Mouse (Mus musculus): ENCODE measurements around the gene Flnb.

Flnb gene

DNA sequence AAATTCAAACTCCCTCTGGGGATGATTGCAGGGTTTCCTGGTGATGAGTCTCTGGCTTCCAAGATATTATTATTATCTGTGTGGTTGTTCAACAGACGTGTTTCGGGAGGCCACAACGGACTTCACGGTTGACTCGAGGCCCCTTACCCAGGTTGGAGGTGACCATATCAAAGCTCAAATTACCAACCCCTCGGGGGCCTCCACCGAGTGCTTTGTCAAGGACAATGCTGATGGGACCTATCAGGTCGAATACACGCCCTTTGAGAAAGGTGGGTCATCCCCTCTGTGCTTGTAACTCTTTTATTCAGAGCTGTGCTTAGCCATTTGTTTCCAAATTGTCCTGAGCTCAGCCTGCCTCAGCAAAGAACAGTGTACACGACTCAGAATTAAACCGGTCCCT is 89.3 kb downstream of the Flnb start:
- DNase-seq = no peak

DNA sequence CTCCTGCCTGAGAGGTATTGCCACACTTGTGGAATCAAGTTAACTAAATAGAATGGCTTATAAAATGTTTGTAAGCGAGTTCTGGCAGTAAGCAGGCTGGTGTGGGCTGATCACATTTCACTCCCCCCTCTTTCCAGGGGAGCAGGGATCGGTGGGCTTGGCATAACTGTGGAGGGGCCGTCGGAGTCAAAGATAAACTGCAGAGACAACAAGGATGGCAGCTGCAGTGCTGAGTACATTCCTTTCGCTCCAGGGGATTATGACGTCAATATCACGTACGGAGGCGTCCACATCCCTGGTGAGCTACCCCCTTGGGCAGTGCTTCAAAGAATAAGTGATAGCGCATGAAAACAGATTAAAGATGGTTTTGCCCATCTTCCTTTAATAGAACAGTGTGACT is 91.7 kb downstream of the Flnb start:
- DNase-seq = no peak

DNA sequence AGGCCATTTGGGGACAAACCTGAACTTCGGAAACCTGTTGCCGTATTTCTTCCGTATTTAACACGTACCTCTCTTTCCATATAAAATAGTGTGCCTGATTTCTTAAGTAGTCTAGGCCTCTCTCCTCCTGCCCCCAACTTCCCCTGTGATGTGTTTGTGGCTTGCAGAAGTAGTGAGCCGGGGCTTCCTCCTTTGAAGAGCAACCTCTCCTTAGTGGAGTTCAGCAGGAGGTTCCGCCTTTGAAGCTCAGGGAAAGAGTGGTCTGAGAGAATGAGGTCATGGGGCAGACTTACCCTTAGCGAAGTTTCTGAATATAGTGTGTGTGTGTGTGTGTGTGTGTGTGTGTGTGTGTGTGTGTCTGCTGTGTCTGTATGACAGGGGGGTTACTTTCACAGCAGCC is 96.1 kb downstream of the Flnb start:
- DNase-seq = peak; percentile 23

DNA sequence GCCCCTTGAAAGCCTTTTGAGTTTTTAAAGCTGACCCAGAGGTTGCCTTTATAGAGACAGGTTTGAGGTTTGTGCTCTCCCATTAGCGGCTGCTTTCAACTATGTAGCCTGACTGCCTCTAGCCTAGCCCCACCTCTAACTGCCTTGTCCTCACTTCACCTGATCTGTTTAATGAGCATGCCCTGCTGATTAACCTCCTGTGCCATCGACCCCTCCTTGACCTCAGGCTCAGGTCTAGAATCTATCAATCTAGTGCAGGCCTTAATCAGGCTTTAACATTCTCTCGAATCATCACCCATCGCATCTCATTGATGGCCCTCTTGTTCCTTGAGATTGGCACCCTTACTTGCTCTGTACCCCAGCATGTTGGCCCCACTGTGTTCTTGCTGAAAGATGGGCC is 96.7 kb downstream of the Flnb start:
- DNase-seq = no peak

DNA sequence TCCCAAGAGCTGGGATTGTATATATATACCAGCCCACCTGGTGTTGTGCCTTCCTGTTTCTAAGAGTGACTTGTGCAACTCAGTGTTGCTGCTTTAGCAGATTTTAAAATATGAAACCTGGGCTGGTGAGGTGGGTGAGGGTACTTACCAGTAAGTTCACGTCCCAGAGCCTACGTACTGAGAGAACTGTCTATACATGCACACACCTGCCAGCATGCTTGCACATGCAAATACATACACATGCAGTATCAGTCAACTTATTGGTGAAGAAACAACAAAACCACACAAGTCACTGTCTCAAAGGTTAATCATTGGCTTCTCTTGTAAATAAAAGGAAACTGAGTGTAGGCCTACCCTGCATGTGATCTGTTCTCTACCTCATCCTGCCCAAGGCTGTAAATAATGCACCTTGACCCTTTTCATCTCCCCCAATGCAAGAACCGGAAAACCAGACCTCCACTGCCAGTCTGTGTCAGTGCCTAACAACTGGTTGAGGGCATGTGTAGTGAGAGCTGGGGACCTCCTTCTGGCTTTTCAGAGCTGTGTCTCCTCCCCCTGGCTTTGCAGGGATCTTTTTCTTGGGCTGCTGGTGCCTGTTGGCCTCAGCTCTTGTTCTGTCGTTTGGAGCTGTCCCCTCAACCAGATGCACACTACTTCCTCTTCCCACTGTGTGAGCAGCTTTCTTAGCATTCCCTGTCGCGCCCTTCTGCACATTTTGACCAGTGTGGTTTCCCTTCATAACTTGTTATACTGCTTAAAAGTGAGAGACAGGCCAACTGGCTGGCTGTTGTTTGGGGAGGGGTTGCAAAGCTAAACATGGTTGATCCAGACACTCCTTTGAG is 100.6 kb downstream of the Flnb start:
- DNase-seq = peak; percentile 19

DNA sequence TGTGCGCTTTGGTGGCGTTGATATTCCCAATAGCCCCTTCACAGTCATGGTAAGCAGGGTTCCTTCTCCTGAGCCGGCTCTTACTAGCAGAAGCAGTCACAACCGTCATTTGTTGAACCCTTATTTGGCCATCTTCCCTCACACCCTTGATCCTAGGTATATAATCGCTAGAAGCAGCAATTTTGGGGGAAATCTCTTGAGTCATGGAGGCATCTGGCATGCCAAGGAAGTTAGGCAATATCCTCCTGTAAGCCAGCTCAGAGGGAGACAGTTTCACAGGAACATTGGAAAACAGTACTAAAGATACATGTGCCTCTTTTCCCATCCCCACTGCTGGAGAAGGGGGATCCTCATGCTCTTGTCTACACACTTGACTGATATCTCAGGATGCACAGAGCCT is 101.6 kb downstream of the Flnb start:
- DNase-seq = no peak

DNA sequence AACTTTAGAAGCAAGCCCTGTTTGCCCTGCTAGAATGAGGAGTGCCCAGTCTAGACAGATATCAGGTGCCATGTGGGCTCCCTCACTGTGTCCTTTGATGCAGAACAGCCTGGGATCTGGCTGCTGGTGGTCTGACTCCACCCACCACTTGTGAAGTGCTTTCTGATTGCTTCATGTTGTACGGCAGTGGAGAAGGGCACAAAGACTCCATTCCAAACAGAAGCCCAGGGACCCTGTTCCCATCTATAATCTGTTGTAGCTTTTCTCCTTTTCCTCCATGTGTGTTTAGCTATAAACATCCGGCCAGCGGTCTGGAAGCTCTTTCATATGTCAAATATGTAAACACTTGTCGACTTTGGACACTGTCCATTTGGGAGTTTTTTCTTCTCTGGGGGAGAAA is 102.2 kb downstream of the Flnb start:
- DNase-seq = peak; percentile 67

DNA sequence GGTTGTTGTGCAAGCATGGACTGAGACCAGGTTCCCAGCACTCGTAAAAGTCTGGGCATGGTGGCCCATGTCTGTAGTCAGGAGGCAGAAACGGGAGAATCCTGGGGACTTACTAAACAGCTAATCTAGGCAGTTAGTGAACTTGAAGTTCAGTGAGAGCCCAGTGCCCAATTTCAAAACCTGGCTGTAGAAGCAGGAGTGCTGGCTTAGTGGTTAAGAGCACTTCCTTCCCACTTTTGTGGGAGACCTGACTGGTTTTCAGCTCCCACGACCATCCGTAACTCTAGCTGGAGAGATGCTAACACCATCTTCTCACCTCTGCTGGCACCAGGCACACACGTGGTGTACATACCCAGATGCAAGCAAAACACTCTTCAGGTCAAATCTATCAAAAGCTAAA is 103.7 kb downstream of the Flnb start:
- no peak for DNase-seq

DNA sequence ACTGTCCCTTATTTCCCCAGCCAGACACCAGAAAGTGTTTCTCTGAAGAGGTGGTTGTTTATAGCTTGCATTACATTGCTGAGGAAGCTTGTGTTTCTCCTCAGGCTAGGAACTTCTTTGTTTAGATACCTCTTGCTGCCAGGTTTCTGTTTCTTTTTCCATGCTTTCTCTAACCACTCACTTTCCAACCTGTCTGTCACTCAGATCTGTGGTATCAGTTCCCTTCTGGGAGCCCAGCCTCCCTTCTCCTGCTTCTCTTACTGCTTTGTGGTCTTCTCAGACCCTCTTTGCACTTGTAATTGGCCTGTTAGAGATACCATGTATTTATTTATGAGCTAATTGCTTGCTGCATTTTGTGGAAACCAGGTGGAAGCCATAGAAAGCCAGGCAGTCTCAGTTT is 105.9 kb downstream of the Flnb start:
- DNase-seq = no peak

DNA sequence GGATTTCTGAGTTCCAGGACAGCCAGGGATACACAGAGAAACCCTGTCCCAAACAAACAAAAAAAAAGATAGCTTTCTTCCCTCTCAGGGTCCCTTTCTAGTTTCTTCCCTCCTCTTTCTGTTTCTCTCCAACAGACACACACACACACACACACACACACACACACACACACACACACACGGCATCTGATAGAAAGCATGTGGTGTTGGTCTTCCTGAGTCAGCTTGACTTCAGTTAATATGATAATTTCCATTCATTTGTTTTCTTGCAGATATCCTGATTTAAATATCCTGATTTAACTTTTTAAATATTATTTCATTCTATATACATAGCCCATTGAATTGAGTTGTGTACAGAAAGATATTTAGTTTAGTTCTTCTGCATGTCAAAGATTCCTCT is 110.6 kb downstream of the Flnb start:
- no peak for DNase-seq

DNA sequence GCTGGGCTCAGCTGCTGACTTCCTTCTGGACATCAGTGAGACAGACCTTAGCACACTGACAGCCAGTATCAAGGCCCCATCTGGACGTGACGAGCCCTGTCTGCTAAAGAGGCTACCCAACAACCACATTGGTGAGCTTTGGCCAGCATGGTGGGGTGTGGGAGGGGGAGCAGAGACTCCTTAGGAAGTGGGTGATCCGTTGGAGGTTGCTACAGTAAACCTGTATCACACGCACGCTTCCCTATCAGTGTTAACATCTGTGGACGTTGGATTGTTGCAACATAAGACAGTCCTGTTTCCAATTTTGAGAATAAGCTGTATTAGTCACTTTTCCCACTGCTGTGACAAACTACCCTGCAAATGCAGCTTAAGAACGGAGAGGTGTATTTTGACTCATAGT is 111.3 kb downstream of the Flnb start:
- no peak for DNase-seq

DNA sequence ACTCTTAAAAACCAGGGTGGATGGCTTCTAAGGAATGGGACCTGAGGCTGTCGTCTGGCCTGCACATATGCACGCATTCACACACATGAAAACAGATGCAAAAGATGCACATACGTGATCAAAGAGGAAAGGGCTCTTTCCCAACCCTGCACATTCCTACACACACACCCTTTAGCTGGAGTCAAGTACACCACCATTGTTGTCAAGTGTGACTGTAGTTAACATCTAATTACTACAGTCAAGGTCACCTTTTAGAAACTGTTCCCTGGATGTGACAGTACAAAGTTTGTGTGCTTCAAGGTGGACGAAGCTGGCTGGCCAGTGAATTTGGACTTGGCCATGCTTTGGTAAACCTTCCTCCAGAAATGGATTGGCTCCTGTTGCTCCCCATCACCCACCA is 114.4 kb downstream of the Flnb start:
- no peak for DNase-seq

DNA sequence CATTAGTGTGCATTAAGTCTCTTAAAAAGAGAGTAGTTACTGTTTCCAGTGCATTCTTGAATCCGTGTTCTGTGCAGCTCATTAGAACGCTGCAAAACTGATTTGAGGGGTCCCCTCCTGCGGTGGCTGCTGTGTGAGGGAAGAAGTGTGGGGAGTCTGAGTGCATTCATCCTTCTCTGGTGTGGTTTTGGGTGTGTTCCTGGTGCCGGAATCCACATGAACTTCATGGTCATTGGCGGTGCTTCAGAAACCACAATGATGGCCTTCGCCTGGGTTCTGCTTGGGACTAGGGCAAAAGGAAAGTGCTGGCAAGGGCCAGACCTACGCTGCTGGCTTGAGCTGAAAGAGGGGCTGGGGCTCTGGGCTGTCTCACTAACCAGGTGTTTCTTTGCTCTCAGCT is 116.4 kb downstream of the Flnb start:
- no peak for DNase-seq

DNA sequence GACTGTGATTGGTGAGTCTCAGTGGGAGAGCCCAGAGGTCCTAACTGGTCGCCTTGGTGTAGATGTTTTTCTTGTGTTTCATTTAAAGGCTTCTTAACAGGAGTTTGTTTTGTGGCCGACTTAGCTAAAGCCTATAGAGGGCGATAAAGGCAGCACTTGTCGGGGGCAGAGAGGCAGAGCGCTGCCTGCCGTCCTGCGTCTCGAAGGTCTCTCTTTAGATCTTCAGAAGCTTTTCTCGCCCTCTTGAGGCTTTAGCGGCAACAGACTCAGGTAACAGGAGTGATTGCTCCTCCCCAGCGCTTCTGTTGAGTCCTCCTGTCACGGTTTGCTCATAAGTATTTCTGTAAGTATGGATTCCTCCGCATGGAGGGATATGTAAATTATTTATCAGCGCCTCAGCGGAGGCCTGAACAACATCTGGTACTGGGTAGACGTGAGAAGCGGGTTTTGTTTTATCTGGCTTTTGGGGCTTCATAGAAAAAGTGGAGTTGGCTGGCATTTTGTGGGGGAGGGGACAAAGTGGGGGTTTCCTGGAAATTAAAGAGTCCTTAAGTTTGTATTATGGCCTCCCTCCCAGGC is 119.4 kb downstream of the Flnb start:
- peak; percentile 53 for DNase-seq

DNA sequence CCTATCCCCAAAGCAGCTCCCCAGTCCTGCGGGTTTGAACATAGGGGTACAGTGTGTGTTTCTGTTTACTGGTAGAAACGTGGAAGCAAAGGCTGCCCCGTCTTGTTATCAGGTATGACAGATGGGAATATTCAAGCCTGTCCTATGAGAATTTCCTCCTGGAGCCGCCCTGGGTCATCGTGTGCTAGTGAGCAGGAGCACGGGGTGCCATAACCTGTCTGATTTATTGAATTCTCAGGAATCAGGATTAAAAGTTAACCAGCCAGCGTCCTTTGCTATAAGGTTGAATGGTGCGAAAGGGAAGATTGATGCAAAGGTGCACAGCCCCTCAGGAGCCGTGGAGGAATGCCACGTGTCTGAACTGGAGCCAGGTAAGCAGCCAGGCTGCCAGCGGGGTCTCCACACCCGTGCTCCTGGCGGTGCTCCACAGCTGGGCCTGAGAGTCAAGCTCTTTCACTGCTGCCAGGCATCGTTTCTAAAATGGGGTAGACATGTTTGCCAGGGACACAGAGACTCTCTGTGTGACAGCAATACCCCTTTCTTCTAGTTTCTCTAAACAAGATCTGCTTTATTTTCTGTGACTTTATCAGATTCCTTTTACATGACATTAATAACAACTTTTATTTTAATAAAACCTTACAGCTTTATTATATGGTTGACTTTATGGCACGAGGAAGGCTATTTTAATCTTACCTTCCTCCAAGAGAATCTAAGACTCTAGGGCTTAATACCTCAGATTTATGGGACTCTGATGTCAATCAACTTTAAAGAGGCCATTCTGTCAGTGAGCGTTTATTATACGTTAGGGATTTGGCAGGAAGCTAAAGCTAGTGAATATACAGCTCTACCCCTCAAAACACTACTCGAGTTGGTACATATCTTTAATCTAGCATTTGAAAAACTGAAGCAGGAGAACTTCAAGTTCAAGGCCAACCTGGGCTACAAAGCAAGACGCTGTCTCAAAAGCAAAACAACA is 121.3 kb downstream of the Flnb start:
- DNase-seq = no peak

DNA sequence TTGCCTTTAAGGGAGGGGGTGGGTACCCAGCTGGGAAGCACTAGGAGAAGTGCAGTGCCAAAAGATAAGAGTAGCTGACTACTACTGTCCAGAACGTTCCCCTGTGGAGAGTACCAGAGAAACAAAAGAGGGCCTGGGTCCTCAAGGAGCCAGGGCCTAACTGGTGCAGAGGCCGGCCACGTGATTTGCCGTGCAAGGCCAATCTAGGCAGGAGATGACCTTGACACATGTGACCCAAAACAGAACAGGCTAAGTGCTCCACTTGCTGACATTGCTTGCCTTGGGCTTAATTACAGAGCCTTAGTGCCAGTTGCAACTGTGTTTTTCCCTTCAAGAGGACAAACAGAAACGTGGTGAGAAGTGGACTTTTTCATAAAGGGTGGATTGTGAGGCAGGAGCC is 123.7 kb downstream of the Flnb start:
- no peak for DNase-seq

DNA sequence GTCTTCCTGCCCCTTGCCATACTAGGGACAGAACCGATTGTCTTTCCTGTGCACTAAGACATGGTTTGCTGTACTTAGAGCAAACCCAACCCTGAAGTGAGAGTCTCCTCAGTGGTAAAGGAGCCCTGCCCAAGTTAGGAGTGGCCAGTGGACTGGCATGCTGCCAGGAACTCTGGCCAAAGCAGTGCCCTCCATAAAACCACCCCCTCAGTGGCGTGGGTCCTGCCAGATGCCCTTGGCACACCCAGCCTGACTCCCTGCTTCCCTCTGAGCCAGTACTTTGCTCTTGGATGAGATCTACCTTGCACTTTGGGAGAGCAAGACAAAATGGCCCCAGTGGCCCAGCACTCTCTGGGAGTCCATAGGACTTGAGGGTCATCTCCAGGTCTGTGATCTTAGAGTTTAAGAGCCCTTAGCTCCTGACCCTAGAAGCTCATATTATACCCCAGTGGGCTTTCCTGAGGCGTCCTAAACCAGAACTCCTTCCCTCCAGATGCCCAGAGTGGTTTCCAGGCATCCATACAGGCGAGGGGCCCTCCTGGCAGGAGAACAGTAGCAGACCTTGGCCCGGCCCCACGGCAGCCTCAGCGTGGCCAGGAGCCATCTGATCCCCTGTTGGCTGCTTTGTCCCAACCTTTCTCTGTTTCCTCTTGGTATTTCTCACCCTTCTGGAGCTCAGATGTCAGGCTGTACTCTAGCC is 125.5 kb downstream of the Flnb start:
- peak; percentile 50 for DNase-seq

DNA sequence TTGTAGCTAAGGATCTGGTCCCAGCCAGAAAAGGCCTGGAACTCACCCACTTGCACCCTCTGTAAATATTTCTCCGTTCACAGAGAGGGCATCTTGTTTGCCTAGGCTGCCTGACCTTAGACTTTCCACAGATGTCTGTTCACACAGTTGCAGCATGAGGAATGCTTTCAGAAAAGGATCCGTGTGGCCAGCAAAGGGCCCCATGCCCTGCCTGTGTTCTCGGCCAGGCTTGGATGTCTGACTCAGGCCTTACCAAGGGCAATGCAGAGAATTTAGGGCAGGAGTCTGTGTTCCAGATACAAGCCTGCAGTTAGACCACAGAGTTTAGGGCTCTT is 126.0 kb downstream of the Flnb start:
- no peak for DNase-seq

DNA sequence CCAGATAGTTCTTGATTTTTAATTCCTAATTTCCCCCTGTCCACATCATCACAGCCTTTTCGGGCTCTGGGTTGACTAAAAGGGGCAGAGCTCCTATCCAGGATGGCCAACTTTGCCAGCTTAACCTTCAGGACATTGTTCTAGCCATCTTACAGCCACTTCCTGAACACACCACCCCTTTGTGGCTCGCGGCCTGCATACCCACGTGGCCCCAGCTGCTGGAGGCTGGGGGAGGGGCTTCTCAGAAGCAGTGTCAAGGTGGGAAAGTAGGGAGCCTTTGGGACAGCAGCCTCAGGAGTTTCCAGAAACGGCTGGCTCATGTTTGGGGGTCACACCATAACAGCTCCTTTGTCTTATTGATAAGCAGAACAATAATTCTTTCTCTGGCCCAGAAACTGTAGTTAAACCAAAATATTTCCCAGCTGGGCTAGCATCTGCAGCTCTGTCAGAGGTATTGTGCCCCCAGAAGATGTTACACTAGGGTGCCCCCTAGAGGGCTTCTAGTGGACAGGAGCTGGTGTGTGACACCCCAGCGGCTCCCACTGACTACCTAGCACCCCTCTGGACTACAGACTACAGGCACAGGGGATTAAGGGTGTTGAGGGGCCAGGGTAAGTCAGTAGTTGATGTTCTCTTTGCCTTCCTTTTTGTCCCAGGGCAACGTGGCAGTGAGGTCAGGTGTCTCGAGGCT is 126.7 kb downstream of the Flnb start:
- DNase-seq = peak; percentile 35

DNA sequence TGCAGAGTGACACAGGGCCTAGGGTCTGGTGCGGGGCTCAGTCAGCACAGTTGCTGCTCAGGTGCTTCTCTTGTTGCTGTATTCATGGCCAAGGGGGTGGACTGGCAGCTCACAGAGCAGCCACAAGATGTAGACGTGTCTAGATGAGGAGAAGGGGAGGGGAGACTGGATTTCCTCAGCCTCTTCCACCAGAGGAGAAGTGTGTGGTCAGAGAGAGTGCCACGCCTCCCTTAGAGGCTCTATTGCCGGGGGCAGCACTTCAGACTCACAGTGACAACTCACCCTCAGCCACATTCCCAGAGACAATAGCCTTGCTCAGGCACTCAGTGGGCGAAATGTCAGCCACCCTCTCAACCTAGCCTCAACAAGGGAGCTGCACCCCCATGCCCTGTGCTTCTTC is 127.5 kb downstream of the Flnb start:
- no peak for DNase-seq

DNA sequence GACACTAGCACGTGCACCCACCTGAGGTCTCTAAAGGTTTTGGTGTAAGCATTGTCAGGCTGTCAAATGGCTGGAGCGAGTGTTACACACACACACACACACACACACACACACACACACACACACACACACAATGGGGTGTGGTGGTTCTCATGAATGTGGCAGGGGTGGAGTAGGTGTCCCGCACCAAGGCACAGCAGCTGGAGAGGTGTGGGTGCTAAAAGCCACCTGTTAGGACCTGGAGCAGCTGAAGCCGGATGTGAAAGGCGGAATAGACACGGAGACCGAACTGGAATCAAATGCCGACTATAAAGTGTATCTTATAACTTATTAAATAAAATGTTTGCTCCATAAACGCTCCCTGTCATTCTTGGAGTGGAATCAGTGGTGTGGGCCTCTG is 133.5 kb downstream of the Flnb start:
- no peak for DNase-seq

DNA sequence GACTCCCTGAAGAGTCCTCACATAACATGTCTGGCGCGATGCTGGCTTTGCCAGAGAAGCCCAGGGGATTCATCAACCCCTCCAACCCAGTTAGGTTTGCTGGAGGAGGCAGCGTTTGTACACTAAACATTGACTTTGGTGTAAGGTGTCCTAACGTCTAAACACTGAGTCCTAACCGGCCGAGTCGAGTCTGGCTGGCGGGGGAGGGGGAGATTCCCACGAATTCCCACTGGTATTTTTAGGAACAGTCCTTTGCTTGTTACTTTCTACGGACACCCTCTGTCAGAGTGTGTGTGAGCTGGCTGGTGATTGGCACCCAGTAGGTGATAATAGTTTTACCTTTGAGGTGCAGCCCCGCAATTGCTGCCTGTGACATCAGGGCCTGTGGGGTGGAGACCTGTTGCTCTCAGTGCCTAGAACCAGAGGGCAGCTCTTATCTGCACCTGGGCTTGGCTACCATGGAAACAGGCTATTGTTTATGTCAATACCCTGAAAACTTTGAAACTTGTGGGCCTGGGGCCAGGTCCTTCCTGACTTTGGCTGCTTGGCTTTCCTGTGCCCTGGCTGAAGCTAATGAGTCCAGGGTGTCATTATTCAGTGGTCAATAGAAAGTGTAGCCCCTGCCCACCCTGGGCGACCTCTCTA is 135.0 kb downstream of the Flnb start:
- DNase-seq = peak; percentile 71
